Mouse (Mus musculus): ENCODE data around the gene Atxn1.

The Atxn1 gene

DNA sequence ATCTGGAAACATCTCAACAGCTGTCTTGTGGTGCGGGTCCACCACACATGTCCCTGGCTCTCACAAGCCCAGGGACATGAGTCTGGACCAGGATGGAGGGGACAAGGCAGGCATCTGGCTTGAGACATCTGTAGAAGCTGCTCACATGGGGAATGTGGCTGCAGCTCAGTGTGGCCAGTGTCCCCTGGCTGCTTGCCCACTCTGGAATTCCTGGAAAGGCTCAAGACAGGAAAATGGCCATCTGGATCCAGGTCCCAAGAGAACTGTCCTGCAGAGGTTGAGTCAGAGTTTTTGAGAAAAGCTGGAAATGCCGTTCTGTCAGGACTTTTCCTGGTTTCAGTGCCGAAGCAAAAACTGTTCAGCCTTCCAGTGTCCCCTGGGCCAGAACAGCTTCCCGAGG is 388.6 kb downstream of the Atxn1 start:
- peak; percentile 96 for DNase-seq (ENCODE audit: low spot score)

DNA sequence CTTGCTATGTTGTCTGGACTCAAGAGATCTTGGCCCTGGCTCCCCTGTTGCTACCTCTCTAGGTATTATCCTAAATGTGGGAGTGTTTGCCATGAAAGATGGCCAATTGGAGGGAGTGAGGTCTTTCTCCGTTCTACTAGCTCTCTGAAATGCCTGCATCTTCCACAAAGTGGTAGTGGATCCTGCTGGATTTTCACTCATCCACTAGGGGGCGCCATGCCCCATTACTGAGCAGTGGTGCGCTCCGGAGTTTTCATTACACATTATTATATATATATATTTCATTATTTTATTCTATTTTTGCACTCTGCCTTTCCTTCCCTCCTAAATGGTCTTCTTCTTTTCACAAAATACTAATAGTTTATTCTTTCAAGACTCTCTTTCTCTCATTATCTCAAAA is 392.0 kb downstream of the Atxn1 start:
- DNase-seq (ENCODE audit: low spot score): peak; percentile 55

DNA sequence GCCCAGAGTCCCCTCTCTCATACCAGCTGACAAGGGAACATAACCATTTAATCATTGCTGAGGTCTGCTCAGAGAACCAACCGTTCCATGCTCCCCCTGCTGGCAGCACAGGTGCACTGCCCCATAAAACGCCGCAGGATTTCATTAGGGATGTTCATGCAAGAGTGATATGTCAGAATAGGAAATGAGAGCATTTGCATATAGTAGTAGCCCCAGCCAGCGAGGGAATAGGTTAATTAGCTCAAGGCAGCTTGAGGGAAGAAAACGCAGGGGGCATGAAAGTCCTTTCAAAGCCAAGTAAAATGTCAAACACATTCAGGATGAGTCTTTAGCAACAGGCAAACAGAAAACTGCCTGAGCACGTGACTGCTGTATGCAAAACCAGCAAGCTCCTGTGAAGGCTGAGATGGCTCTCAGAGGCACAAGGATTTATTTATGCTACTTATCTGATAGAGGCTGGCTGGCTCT is 393.0 kb downstream of the Atxn1 start:
- peak; percentile 88 for DNase-seq (ENCODE audit: low spot score)

DNA sequence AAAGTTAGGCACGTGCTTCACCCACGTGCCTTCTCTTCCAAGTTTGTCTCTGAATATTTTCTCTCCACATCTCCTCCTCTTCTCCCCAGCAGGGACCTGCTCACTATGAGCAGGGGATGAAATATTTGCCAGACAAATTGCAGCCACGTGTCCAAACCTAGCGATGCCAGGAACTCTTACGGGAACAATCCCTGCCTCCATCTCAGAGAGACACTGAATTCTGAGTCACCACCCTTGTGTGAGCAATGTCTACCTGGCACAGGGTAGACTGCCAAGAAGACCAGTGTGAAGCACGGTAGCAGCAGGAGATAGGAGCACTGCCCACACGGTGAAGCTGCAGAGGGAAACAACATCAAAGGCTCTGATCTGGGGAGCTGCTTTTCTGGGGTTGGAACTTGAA is 394.9 kb downstream of the Atxn1 start:
- DNase-seq (ENCODE audit: low spot score): no peak

DNA sequence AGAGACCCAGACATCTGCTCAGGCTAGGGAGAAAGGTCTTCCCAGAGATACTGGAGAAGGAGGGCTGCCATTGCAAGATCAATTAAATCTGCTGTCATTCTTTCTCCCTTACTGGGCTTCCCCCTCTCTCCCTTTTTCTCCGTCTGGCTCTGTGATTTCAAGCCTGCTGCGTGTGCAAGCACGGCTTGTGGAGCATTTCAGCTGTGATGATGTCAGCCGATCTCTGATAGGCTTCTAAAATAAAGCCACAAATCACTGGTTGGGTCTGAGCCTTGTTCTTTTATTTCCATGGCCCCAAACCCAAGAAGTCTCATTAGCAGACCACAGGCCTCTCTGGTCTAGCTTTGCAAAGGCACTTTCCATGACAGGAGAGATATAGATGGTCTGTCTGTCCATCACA is 399.9 kb downstream of the Atxn1 start:
- DNase-seq (ENCODE audit: low spot score): no peak

DNA sequence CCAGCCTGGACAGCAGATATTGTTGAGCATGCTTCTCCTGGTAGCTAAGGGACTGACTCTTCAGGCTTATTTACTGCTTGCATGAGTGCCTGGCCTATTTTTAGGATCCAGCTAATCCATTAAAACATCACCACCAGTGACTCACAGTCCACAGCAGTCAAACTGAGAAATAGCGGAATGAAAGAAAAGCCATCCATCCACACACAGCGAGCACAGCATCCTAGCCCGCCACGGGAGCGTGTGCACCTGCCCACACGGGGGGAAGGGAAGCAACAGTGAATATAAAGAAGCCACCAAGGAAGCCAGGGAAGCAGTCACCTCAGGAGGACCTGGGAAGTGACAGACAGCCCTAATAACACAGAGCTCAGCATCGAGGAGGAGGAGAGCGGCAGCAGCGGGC is 402.8 kb downstream of the Atxn1 start:
- DNase-seq (ENCODE audit: low spot score): peak; percentile 18

DNA sequence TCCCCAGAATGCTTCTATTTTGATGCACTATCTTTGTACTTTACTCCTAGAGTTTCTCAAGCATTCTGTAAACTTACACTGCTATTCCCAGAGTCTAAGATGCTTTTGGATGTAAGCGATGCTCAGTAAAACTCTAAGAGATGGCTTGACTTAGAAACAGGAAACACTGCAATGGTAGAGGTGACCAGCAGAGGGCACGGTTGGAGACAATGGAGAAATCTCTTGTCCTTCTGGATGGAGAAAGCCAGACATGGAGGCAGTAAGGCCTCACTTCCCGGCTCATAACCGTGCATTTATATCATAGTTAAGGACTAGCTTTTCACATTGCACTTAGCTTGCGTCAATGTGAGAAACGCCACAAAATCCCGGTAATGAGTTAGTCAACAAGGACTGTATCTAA is 404.3 kb downstream of the Atxn1 start:
- peak; percentile 22 for DNase-seq (ENCODE audit: low spot score)

DNA sequence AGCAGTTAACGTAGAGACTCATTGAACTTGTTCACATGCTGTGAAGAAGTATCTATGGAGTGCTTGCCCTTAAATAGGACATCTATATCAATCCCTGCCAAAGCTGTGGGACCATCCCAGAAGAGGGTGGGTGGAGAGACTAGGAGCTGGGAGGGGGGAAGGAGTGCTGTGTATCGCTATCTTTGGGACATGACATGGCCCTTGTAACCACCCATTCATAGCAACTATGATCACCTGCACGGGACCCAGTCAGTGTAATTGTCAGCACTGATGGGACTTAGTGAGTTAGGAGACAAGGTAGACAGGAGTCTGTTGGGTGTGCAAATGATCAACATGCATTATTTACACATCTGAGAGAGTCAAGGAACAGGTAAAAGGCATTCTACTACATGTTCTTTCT is 405.6 kb downstream of the Atxn1 start:
- no peak for DNase-seq (ENCODE audit: low spot score)

DNA sequence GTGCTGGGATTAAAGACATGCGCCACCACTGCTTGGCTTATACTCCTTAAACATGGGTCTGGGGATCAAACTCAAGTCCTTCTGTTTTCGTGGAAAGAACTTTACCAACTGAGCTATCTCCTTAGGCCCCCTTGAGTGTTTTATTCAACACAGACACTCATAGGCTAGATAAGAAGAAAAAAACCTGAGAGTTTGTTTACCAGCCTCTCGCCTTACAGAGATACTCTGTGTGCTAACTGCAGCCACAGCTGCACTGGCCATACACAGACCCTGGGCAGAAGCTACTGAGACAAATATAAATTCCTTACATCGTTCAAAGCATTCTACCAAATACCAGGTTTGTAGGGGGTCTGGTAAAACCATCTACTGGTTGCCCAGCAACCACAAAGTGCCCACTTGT is 406.4 kb downstream of the Atxn1 start:
- DNase-seq (ENCODE audit: low spot score): no peak

DNA sequence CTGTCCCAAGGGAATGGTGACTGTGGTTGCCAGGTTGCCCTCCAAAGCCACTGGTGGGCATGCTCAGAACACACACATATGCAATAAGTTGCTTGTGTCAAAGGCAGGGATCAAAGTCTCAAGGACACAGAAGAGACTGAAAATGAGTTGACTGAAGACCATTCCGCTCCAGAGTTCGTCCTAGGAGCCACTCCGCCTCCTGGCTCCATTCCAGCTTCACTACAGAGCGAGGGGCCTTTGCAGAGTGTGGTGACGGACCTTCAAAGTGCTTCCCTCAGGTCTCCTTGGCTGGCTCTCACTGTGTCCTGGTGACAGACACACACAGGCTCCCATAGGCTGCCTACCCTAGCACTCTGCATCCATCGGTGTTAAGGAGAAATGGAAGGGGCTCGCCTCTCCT is 411.1 kb downstream of the Atxn1 start:
- DNase-seq (ENCODE audit: low spot score): no peak

DNA sequence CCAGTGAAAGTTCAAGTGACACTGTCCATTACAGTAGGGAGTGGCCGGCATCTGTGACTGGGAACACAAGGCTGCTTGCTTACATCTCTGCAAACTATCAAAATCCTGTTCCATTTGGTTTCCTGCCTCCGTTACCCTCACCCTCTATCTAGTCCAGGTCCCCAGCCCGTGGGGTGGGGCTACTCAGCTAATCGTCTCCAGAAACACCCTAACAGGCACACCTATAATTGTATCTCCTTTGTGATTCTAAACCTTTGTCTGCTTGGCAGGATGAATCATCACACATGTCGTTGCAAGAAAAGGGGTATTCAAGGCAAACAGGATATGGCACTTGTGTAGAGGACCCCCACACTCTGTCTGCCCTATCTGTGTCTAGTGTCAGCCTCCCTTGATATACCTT is 417.3 kb downstream of the Atxn1 start:
- DNase-seq (ENCODE audit: low spot score): no peak

DNA sequence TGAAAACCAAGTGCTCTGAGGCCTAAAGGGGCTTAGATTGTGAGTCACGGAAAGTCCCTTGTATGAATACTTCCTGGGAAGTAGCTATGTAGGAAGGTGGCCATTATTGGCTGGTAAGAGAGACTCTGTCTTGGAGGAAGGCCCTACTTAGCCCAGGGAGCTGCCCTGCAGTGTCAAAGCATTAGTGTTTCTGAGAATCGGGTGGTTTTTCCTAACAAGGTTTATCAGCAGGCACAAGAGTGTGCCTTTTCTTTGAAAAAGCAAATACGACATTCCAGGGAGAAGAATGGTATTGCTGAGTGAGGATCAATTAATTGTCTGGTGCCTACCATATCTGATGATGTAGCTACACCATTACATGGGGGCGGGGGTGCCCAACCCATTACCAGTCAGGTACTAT is 417.9 kb downstream of the Atxn1 start:
- DNase-seq (ENCODE audit: low spot score): no peak

DNA sequence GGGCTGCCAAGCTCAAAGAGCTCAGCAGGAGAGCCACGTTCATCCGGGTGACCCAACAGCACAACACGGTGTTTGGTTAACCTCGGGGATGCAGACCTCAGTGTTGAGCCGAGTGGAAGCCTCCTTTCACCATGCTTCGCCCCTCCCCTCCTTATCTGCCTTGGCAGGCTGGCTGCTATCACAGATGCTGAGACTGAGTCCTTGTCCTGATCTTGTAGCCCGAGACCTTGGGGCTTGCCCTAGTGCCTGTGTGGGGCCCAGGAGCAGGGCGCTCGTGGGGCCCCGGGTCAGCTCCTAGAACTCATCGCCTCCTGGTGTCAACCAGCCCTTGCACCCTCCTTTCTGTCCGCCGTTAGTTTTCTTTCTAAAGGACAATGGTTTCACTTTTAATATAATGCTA is 418.8 kb downstream of the Atxn1 start:
- no peak for DNase-seq (ENCODE audit: low spot score)

DNA sequence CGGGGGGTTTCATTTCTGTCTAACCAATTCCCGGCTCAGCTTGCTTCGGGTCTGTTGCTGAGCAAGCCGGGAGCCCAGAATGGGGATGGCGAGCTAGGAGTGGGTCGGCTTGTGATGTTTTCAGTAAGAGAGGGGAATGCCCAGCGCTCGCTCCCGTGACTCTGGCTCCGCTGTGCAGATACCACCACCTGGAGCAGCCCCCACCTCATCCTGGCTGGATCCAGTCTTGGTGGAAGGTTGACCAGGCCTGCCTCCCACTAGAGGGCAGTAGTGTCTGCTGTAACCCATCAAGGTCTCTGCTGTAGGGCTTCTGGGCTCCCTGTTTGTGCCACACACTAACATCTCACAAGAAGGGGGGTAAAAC is 425.6 kb downstream of the Atxn1 start:
- DNase-seq (ENCODE audit: low spot score): peak; percentile 47

DNA sequence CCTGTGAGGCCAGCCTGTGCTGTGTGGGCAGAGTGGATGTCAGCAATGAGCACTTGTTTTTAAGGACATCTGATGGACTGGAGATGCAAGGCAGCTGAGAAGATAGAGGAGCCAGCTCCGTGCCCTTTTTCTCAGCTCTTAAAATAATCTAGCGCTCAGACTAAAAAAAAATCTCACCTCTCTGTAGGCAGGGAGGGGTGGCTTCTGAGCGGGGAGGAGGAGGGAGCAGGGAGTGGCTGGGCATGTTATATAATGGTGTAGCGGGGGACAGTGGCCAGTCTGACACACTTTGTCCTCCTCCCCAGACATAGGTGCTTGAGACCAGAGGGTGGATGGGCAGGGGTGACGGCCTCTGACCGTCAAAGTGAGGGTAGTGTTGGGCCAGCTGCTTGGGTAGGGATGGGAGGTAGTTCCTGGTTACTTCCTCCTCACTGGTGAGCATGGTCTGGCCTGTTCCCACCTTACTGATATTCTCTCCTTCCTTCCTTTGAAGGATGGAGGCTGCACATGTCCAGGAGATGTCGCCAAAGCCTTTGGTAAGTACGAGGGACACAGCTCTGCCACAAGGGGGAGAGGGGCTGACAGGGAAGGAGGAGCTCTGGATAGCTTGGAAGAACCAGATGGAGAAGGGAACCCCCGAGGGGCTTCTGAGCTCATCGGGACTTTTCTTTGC is 426.1 kb downstream of the Atxn1 start:
- DNase-seq (ENCODE audit: low spot score): peak; percentile 26

DNA sequence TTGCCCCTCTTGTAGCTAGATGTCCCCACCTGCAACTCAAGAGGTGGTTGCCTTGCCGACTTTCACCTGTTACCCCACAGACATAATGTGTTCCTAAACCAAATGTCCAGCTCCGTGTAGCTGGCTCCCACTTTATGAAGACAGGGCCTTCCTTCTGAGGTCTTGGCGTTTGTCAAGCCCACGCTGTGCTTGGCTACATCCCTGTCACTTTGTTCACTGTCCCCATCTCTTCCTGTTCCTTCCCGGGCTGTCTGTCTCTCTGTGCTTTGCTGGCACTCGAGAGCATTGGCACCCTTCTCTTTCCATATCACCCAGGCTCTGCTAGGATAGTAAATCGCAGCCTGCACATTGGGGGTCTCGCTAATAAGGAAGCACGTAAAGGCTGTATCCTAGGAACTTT is 426.7 kb downstream of the Atxn1 start:
- no peak for DNase-seq (ENCODE audit: low spot score)

DNA sequence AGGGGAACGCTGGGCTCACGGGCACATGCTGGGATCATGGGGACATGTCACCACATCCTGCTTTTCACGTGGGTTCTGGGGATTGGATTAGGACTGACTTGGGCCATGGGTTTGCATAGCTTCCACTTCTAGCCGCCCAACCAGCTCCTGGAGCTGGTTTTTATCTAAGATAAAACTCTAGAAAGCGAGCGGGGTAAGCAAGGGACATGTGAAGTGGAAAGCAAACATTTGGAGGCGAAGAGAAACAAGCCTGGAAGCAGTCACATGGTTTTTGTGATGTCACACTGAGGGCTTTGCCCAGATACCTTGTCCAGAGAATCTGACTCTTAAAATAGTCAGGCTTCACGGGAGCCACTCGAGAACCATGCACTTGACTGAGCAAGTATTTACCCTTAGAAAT is 427.7 kb downstream of the Atxn1 start:
- DNase-seq (ENCODE audit: low spot score): no peak

DNA sequence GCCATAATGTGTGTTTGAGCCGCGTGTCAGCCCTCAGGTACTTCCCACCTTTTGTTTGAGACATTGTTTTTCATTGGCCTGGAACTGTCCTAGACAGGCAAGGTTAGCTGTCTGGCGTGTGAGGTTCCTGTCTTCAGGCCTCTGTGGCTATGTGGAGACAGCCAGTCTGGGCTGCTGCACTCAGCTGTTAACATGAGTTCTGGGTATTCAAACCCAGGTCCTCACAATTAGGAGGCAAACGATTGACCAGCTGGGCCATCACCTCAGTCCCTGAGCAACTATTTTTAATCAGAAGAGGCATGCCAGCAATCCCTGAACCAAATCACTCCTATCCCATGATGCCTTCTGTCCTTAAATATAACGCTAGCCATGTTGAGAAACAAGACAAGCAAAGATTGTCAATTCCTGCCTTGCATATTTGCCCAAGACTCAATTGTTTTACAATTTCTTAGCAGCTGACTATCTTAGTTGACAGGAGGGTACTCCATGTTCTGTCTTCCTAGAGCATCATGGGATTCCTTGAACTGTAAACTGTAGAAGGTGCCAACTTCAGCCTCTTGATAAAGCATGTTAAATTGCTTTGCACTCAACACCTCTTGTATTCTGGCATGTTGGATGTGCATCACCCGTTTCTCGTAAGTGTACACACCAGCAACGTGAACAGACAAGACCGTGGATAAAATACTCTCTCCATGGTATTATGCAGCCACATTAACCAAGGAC is 428.9 kb downstream of the Atxn1 start:
- DNase-seq (ENCODE audit: low spot score): no peak

DNA sequence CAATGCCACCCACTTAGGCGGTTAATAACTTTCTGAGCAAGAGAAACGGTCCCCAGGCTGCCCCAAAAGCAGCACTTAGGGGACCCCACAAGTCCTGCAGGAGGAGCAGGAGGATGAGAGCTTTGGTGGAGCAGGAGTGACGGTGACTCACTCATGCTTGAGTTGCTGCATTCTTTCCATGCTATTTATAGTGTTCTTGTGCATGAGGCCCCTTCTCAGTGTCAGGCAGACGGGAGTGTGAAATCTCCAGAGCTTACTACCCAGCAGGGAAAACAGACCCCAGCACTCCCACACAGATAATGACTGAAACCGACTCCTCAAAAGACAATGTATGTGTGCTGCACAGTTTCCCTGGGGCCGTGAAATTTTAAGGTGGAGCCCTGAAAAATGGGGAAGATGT is 434.1 kb downstream of the Atxn1 start:
- peak; percentile 10 for DNase-seq (ENCODE audit: low spot score)

DNA sequence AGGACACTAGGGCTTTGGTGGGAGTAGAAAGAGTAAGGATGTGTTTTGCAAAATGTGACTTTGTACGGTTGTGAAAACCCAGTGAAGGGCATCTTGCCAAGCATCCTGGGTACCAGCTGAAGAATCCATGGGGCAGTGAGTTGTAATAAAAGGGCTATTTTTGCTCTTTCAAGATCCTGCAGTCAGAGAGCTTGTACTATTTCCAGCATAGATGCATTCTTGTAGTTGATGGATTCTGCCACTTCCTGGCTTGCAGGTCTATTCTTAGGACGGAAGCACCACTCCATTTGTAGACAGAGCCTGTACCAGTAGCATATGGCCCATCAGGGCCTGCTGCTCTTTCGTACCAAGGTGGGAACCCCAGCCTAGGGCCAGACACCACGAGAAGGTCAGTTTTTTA is 436.0 kb downstream of the Atxn1 start:
- DNase-seq (ENCODE audit: low spot score): no peak

DNA sequence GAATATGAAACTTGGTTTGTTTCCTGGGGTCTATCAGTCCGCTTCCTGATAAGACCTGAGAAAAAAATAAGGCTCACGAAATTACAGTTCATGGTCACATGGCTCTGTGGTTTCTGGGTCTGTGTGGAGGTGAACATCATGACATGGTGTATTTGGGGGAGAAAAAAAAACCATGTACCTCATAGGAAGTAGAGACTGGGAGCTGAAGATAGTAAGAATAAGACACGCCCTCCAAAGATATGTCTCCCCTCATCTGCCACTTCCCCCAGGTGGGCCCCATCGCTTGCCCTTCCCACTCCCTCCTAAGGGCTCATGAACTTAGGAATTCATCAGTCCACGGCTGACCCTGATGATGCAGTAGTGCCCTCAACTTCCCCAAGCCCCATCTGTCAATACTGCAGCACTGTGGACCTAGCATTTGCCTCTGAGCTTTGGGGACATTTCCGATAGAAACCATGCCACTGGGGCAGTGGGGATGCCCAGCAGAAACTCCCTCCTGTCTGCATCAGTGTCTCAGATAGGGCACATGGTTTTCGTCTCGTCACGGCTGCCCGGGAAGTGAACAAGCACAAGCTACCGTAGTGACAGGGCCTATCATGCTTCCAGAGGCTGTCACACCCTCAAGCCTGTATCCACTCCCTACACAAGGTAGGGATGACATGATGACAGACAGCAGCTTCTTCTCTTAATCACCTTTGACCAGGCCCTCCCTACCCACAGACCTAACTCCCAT is 437.4 kb downstream of the Atxn1 start:
- no peak for DNase-seq (ENCODE audit: low spot score)

DNA sequence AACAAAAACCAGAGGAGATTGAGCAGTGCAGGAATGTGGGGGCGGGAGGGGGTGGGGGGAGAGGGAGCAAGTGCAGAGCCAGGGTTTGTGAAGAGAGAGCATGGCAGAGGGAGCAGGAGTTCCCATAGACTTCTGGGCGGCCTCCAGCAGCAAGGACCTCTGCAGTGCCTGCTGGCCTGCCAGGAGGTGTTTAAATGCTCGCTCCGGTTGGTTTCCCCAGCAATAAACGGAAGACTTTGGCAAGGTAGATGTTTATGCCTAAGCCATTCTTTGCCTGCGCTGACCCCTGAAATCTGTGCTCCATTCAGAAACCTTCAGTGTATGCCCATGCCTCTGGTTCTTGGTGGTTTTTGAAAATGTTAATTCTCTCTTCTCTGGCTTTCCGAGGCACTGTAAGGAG is 438.6 kb downstream of the Atxn1 start:
- DNase-seq (ENCODE audit: low spot score): no peak

DNA sequence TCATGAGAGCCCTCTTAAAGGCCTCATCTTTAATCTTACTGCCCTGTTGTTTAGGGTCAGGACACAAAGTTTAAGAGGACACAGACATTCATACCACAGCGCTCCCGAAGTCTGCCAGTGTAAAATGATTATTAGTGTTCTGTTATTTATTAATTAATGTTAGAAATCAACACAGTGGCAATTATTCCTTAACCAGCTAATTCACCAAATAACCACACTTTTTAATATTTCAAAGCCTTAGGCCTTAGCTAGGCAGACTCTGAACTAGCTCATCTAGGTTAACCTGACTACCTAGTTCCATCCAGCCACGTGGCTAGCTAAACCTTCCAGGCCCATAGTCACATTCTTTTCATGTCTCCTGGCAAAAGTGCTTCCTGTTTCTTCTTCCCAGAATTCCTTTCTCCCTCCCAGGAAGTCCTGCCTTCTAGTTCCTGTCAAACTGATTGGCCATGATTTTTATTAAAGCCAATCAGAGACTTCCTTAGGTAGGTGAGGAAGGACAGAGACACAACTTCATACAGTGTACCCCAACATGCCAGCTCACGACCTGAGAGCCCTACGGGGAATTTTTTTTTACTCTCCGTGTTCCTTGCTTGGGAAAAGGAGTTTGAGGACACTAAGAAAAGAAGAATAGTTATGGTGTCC is 439.9 kb downstream of the Atxn1 start:
- DNase-seq (ENCODE audit: low spot score): no peak

Measured in MN1 (cell line).